Mouse (Mus musculus) monocyte, adult 5-6 weeks (primary cell): ENCODE measurements around the gene Prkar1a. TPM values are rescaled to one million over a fixed set of nuclear protein-coding genes. Genes with fewer than 3 reads are reported as not detected.

Source experiments
- total RNA-seq: library from RNA; stranded (forward); fragments of 200-1000, 200-491, 200-594 nt; gene quantifications from 3 replicates; pipeline ENCODE4 v1.2.3, GENCODE M21; 2017

The Prkar1a gene
- total RNA-seq, 1 experiment from 2014 or later, result 167 TPM

Other genes starting within 250 kb of the Prkar1a start
- gene 9930022D16Rik, start 235.5 kb upstream of the Prkar1a start, total RNA-seq, result 0.85 to 6.5 TPM (median 1.6 TPM) in 3 replicates
- 32.6 to 34.9 TPM (median 33.6 TPM) in 3 replicates for gene Amz2, start 223.5 kb upstream of the Prkar1a start, total RNA-seq
- 0.96 to 2.5 TPM (median 1.1 TPM) in 3 replicates for gene Arsg, start 176.0 kb upstream of the Prkar1a start, total RNA-seq
- gene Slc16a6, start 175.8 kb upstream of the Prkar1a start, total RNA-seq, result 9.1 to 20.3 TPM (median 11.3 TPM) in 3 replicates
- gene Wipi1, start 37.4 kb upstream of the Prkar1a start, total RNA-seq, result 1.5 to 4.0 TPM (median 1.9 TPM) in 3 replicates
- 2.3 to 8.6 TPM (median 3.2 TPM) in 3 replicates for gene Fam20a, start 72.9 kb downstream of the Prkar1a start, total RNA-seq
- not detected in 3 replicates for gene 1700012B07Rik, start 178.6 kb downstream of the Prkar1a start, total RNA-seq